Mouse (Mus musculus) MEL (cell line): ENCODE measurements around the gene Gng12. TPM values are rescaled to one million over a fixed set of nuclear protein-coding genes. Genes with fewer than 3 reads are reported as not detected.
A peak's percentile ranks its signal among the peaks of the same experiment; 100 is the strongest.

Experiments used
- DNase-seq: peaks from one replicate; pipeline ENCODE4 v3.0.0; 2011; ENCODE audit warnings: low read depth, low spot score
- H3K27ac ChIP-seq: 2 replicates; pipeline ENCODE4 v1.5.1; 2012; ENCODE audit warnings: low read depth, mild to moderate bottlenecking, control low read depth, low read length, moderate library complexity; ENCODE audit not compliant: control insufficient read depth
- H3K27me3 ChIP-seq, 2 experiments: fragments of 150-350 bp in 1 of 2; sonication (generic) in 1 of 2; 2 replicates each; pipeline ENCODE4 v1.6.1; 2012; ENCODE audit warnings: low read length in 2 of 2, mild to moderate bottlenecking in 2 of 2, improper control_type of control experiment in 1 of 2, moderate library complexity in 1 of 2; ENCODE audit not compliant: insufficient read depth in 2 of 2, control insufficient read depth in 1 of 2
- H3K36me3 ChIP-seq, 2 experiments: 2 replicates each; pipeline ENCODE4 v1.6.1; 2012 to 2014; ENCODE audit warnings: low read length in 2 of 2, improper control_type of control experiment in 1 of 2, inconsistent platforms in 1 of 2, mild to moderate bottlenecking in 1 of 2; ENCODE audit not compliant: insufficient read depth in 2 of 2, control insufficient read depth in 1 of 2
- H3K4me1 ChIP-seq, 2 experiments: fragments of 150-350 bp in 1 of 2; sonication (generic) in 1 of 2; 2 replicates each; pipeline ENCODE4 v1.6.1; 2012; ENCODE audit warnings: low read length in 2 of 2, improper control_type of control experiment in 1 of 2, mild to moderate bottlenecking in 1 of 2; ENCODE audit not compliant: insufficient read depth in 2 of 2, control insufficient read depth in 1 of 2
- H3K4me3 ChIP-seq, 2 experiments: fragments of 150-350 bp in 1 of 2; sonication (generic) in 1 of 2; 2 replicates each; pipeline ENCODE4 v1.5.1; 2012; ENCODE audit warnings: low read depth in 2 of 2, low read length in 2 of 2, mild to moderate bottlenecking in 2 of 2, moderate library complexity in 2 of 2, control low read depth in 1 of 2, improper control_type of control experiment in 1 of 2; ENCODE audit not compliant: control insufficient read depth in 1 of 2, insufficient read depth in 1 of 2
- H3K79me2 ChIP-seq: 2 replicates; pipeline ENCODE4 v1.6.1; 2012; ENCODE audit warnings: mild to moderate bottlenecking, low read length, moderate library complexity; ENCODE audit not compliant: control insufficient read depth, poor library complexity, insufficient read depth
- H3K9ac ChIP-seq: 2 replicates; pipeline ENCODE4 v1.6.1; 2012; ENCODE audit warnings: low read depth, mild to moderate bottlenecking, control low read depth, low read length, moderate library complexity; ENCODE audit not compliant: control insufficient read depth, poor library complexity, severe bottlenecking
- H3K9me3 ChIP-seq: fragments of 150-350 bp; sonication (generic); replicated peaks from 2 replicates; pipeline ENCODE4 v1.6.1; 2012; ENCODE audit warnings: mild to moderate bottlenecking, low read length, improper control_type of control experiment, moderate library complexity; ENCODE audit not compliant: insufficient read depth
- BHLHE40 ChIP-seq: IDR thresholded peaks from 2 replicates; pipeline ENCODE4 v1.6.1; 2012; ENCODE audit warnings: low read depth, mild to moderate bottlenecking, inconsistent platforms, low read length, improper control_type of control experiment, borderline replicate concordance
- CHD1 ChIP-seq: IDR thresholded peaks from 2 replicates; pipeline ENCODE4 v1.6.1; 2012; ENCODE audit warnings: low read depth, mild to moderate bottlenecking, inconsistent platforms, low read length, improper control_type of control experiment
- ELF1 ChIP-seq: IDR thresholded peaks from 2 replicates; pipeline ENCODE4 v1.6.1; 2014; ENCODE audit warnings: low read depth, mild to moderate bottlenecking, inconsistent platforms, low read length, improper control_type of control experiment, moderate library complexity
- EP300 ChIP-seq, 2 experiments: IDR thresholded peaks; 2 replicates each; pipeline ENCODE4 v1.6.1; 2011; ENCODE audit warnings: improper control_type of control experiment in 2 of 2, low read length in 2 of 2, low read depth in 1 of 2, mild to moderate bottlenecking in 1 of 2
- GABPA ChIP-seq: IDR thresholded peaks from 2 replicates; pipeline ENCODE4 v1.6.1; 2012; ENCODE audit warnings: low read depth, mild to moderate bottlenecking, inconsistent platforms, low read length, improper control_type of control experiment, moderate library complexity
- GATA1 ChIP-seq: IDR thresholded peaks from 2 replicates; pipeline ENCODE4 v1.6.1; 2011; ENCODE audit warnings: low read depth, low read length, improper control_type of control experiment
- HCFC1 ChIP-seq: IDR thresholded peaks from 2 replicates; pipeline ENCODE4 v1.6.1; 2012; ENCODE audit warnings: low read depth, mild to moderate bottlenecking, inconsistent platforms, low read length, improper control_type of control experiment, moderate library complexity
- JUND ChIP-seq: IDR thresholded peaks from 2 replicates; pipeline ENCODE4 v1.6.1; 2011; ENCODE audit warnings: low read depth, mild to moderate bottlenecking, improper control_type of control experiment, low read length
- MAFK ChIP-seq: IDR thresholded peaks from 2 replicates; pipeline ENCODE4 v1.6.1; 2011; ENCODE audit warnings: low read depth, mild to moderate bottlenecking, low read length, improper control_type of control experiment, borderline replicate concordance
- MAX ChIP-seq: IDR thresholded peaks from 2 replicates; pipeline ENCODE4 v1.6.1; 2011; ENCODE audit warnings: low read length, improper control_type of control experiment
- MAZ ChIP-seq: IDR thresholded peaks from 2 replicates; pipeline ENCODE4 v1.6.1; 2012; ENCODE audit warnings: low read depth, mild to moderate bottlenecking, inconsistent platforms, low read length, improper control_type of control experiment
- MXI1 ChIP-seq: IDR thresholded peaks from 2 replicates; pipeline ENCODE4 v1.6.1; 2011; ENCODE audit warnings: mild to moderate bottlenecking, low read depth, low read length, improper control_type of control experiment
- MYC ChIP-seq: IDR thresholded peaks from 2 replicates; pipeline ENCODE4 v1.6.1; 2011; ENCODE audit warnings: low read depth, mild to moderate bottlenecking, low read length, improper control_type of control experiment, moderate library complexity
- NELFE ChIP-seq: IDR thresholded peaks from 2 replicates; pipeline ENCODE4 v1.6.1; 2011; ENCODE audit warnings: low read depth, low read length, improper control_type of control experiment
- NRF1 ChIP-seq: IDR thresholded peaks from 2 replicates; pipeline ENCODE4 v1.6.1; 2014; ENCODE audit warnings: low read depth, mild to moderate bottlenecking, inconsistent platforms, low read length, improper control_type of control experiment, moderate library complexity; ENCODE audit not compliant: poor library complexity, insufficient read depth, severe bottlenecking
- POLR2A ChIP-seq, 2 experiments: IDR thresholded peaks; 2 replicates each; pipeline ENCODE4 v1.6.1; 2011 to 2012; ENCODE audit warnings: low read length in 2 of 2, mild to moderate bottlenecking in 2 of 2, control low read depth in 1 of 2, improper control_type of control experiment in 1 of 2, low read depth in 1 of 2, moderate library complexity in 1 of 2; ENCODE audit not compliant: control insufficient read depth in 1 of 2, insufficient read depth in 1 of 2, poor library complexity in 1 of 2
- POLR2AphosphoS5 ChIP-seq: IDR thresholded peaks from 2 replicates; pipeline ENCODE4 v1.6.1; 2012; ENCODE audit warnings: low read depth, borderline replicate concordance, mild to moderate bottlenecking, inconsistent platforms, low read length, moderate library complexity, mixed read lengths
- RCOR1 ChIP-seq: IDR thresholded peaks from 2 replicates; pipeline ENCODE4 v1.6.1; 2012; ENCODE audit warnings: low read depth, mild to moderate bottlenecking, inconsistent platforms, low read length, improper control_type of control experiment
- SIN3A ChIP-seq: IDR thresholded peaks from 2 replicates; pipeline ENCODE4 v1.6.1; 2012; ENCODE audit warnings: low read length, improper control_type of control experiment, inconsistent platforms
- SMC3 ChIP-seq: IDR thresholded peaks from 2 replicates; pipeline ENCODE4 v1.6.1; 2011; ENCODE audit warnings: low read depth, low read length, improper control_type of control experiment
- TAL1 ChIP-seq: IDR thresholded peaks from 2 replicates; pipeline ENCODE4 v1.6.1; 2012; ENCODE audit warnings: mild to moderate bottlenecking, inconsistent platforms, low read length, moderate library complexity, mixed read lengths
- TBP ChIP-seq: IDR thresholded peaks from 2 replicates; pipeline ENCODE4 v1.8.0; 2011; ENCODE audit warnings: low read depth, low read length, improper control_type of control experiment
- TCF12 ChIP-seq: IDR thresholded peaks from 2 replicates; pipeline ENCODE4 v1.6.1; 2014; ENCODE audit warnings: low read depth, mild to moderate bottlenecking, inconsistent platforms, low read length, improper control_type of control experiment, moderate library complexity
- UBTF ChIP-seq: IDR thresholded peaks from 2 replicates; pipeline ENCODE4 v1.6.1; 2012; ENCODE audit warnings: low read depth, mild to moderate bottlenecking, inconsistent platforms, low read length, improper control_type of control experiment, moderate library complexity, borderline replicate concordance; ENCODE audit not compliant: insufficient read depth
- USF1 ChIP-seq: IDR thresholded peaks from 2 replicates; pipeline ENCODE4 v1.6.1; 2014; ENCODE audit warnings: low read depth, mild to moderate bottlenecking, inconsistent platforms, low read length, improper control_type of control experiment, moderate library complexity
- USF2 ChIP-seq, 2 experiments: IDR thresholded peaks; 2 replicates each; pipeline ENCODE4 v1.6.1; 2011 to 2012; ENCODE audit warnings: improper control_type of control experiment in 2 of 2, low read length in 2 of 2, borderline replicate concordance in 1 of 2, inconsistent platforms in 1 of 2, low read depth in 1 of 2, mild to moderate bottlenecking in 1 of 2; ENCODE audit not compliant: insufficient read depth in 1 of 2
- ZC3H11A ChIP-seq: IDR thresholded peaks from 2 replicates; pipeline ENCODE4 v1.6.1; 2012; ENCODE audit warnings: low read depth, mild to moderate bottlenecking, inconsistent platforms, low read length, improper control_type of control experiment
- ZKSCAN1 ChIP-seq: IDR thresholded peaks from 2 replicates; pipeline ENCODE4 v1.6.1; 2012; ENCODE audit warnings: low read depth, mild to moderate bottlenecking, inconsistent platforms, low read length, improper control_type of control experiment, moderate library complexity
- ZNF384 ChIP-seq: IDR thresholded peaks from 2 replicates; pipeline ENCODE4 v1.6.1; 2012; ENCODE audit warnings: low read depth, mild to moderate bottlenecking, inconsistent platforms, low read length, improper control_type of control experiment
- polyA plus RNA-seq, 2 experiments: library from polyadenylated mRNA; stranded (reverse) in 1 of 2; unstranded in 1 of 2; fragments of >175 nt in 1 of 2; fragments of >200 nt in 1 of 2; gene quantifications; 2 replicates each; pipeline versions ENCODE4 v1.2.1 to v1.2.4; 2012; ENCODE audit warnings: low replicate concordance in 2 of 2, low read depth in 1 of 2; ENCODE audit not compliant: insufficient read length in 2 of 2, insufficient read depth in 1 of 2, missing spikeins in 1 of 2
- total RNA-seq: library from RNA; depleted of rRNA; stranded (reverse); fragments of 300-350 nt; gene quantifications from 2 replicates; pipeline ENCODE4 v1.2.3, GENCODE M21; 2012

Gene Gng12
- total and polyA plus RNA-seq, 3 experiments, result 16.8 to 44.0 TPM; not detected in 1

DNA sequence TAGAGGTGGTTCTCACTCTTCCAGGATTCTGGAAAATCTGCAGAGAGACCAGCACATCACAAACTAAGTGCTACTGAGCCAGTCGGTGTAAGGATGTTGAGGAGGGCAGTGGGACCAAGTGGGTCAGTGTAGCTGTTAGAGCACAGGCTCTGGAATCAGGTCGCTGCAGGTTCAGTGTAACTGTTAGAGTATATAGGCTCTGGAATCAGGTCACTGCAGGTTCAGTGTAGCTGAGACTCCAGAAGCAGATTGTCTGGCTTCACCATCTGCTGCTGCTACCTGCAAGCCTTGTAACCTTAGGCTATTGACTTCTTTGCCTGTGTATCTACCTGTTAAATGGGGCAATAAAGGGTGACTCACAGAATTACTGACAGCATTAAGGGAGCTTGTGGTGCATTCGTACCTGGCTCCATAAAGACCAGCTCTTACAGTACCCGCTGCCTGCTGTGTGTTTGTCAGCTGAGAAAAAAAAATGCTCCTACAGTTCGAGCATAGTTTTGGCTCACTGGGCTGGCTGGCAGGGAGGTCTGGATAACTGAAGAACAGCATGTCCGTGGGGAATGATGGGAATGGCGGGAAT, 44.5 kb downstream of the Gng12 start:
- Histone ChIP-seq H3K79me2 (peaks cover 8% of the 10 kb centered on the region), H3K4me3 (no peak overlapping the region), H3K27me3 (no peaks in the 10 kb centered on the region), H3K9ac (no peak overlapping the region)
- TF ChIP-seq ELF1, result no peak
- TF ChIP-seq BHLHE40, result no peak
- no peak for TF ChIP-seq USF1
- TF ChIP-seq TBP, result no peak
- no peak for TF ChIP-seq MAX
- TF ChIP-seq MAFK, result no peak
- TF ChIP-seq SMC3, result no peak
- no peak for TF ChIP-seq MYC
- TF ChIP-seq ZNF384, result no peak
- TF ChIP-seq HCFC1, result no peak
- TF ChIP-seq TAL1, result no peak
- TF ChIP-seq CHD1, result no peak
- no peak for TF ChIP-seq SIN3A
- no peak for TF ChIP-seq JUND
- no peak for TF ChIP-seq MXI1
- TF ChIP-seq NRF1, result no peak
- TF ChIP-seq POLR2A (IDR thresholded peaks at IDR 0.05; ENCODE audit: control insufficient read depth in 1 of 2, insufficient read depth in 1 of 2, low read depth in 1 of 2, low read length in 2 of 2, poor library complexity in 1 of 2), result no peak
- no peak for TF ChIP-seq RCOR1
- TF ChIP-seq UBTF, result no peak
- no peak for TF ChIP-seq POLR2AphosphoS5
- TF ChIP-seq, all 39 proteins: peak for 0
- H3K4me1 ChIP-seq, result peaks cover 19 to 35% of the 10 kb centered on the region in 2 experiments
- no peaks in the 10 kb centered on the region for H3K9me3 ChIP-seq
- H3K27ac ChIP-seq, result peak overlapping the region; percentile 69; the same call in 1 of the 2 replicates
- H3K36me3 ChIP-seq, result peaks cover 0 to 41% of the 10 kb centered on the region in 2 experiments; a peak in 2 of 4 replicates
- no peak for DNase-seq

- H3K36me3 ChIP-seq, result peaks cover 0 to 41% of the 10 kb centered on the region in 2 experiments; a peak in 2 of 4 replicates
- peaks cover 8% of the 10 kb centered on the region for H3K79me2 ChIP-seq
- H3K4me3 ChIP-seq, result peak overlapping the region; percentile 54 to 56
- H3K9me3 ChIP-seq, result no peaks in the 10 kb centered on the region
- peak overlapping the region; percentile 69 for H3K27ac ChIP-seq
- peak; percentile 73 for DNase-seq
- H3K27me3 ChIP-seq, result no peaks in the 10 kb centered on the region
- H3K4me1 ChIP-seq, result peaks cover 19 to 37% of the 10 kb centered on the region in 2 experiments
- peak overlapping the region; percentile 64 for H3K9ac ChIP-seq
- no peak; the same call in 1 of the 2 replicates for TF ChIP-seq TAL1
- no peak for TF ChIP-seq RCOR1
- no peak for TF ChIP-seq JUND
- TF ChIP-seq MAX, result 0 out of 2 replicates have a peak, but pooled peaks have one; percentile 36
- no peak for TF ChIP-seq TBP
- TF ChIP-seq CHD1, result 0 out of 2 replicates have a peak, but pooled peaks have one; percentile 57
- TF ChIP-seq MYC, result no peak
- TF ChIP-seq NRF1, result no peak
- no peak for TF ChIP-seq ZKSCAN1
- no peak for TF ChIP-seq USF1
- no peak for TF ChIP-seq GABPA
- TF ChIP-seq USF2 (IDR thresholded peaks at IDR 0.05; ENCODE audit: borderline replicate concordance in 1 of 2, insufficient read depth in 1 of 2, low read depth in 1 of 2, low read length in 2 of 2), result no peak
- TF ChIP-seq ZC3H11A, result no peak
- TF ChIP-seq TCF12, result peak; percentile 68
- 0 out of 2 replicates have a peak, but pooled peaks have one; percentile 26 for TF ChIP-seq NELFE
- TF ChIP-seq GATA1, result peak; percentile 59; the same call in 1 of the 2 replicates
- TF ChIP-seq SMC3, result no peak
- peak; percentile 84 to 88 for TF ChIP-seq EP300 (IDR thresholded peaks at IDR 0.05; ENCODE audit: low read depth in 1 of 2, low read length in 2 of 2)
- TF ChIP-seq UBTF, result no peak
- no peak for TF ChIP-seq MAZ
- no peak for TF ChIP-seq HCFC1
Measured at GRCm38 (mm10) chr6:66941792-66942191, 45.6 kb downstream of the Gng12 start.
